Mouse (Mus musculus): ENCODE data around the gene Tcl1b4. TPM values are rescaled to one million over a fixed set of nuclear protein-coding genes. Genes with fewer than 3 reads are reported as not detected.

The Tcl1b4 gene
- total RNA-seq, 1 experiment from 2014 or later, result not detected

DNA sequence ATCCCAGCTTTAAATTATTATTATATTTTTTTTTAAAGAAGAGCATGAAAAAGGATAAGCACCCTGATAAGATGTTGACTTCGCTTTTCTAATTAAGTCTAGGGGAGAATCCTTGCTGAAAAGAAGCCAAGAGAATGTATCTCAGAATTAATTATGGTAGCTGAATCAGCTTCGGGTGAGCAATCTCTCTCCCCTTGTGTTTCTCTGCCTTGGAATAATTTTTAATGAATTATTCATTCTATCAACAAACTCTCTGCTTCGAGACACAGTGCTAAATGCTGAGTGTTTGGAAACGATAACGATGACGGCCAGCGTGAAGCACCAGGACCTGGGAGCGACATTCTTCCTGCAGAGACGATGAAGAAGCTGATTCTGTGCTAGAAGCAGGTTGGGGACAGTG, 37.3 kb downstream of the Tcl1b4 start:
- no peak for ATAC-seq (replicated peaks; ENCODE audit: low read depth, poor library complexity, severe bottlenecking)

DNA sequence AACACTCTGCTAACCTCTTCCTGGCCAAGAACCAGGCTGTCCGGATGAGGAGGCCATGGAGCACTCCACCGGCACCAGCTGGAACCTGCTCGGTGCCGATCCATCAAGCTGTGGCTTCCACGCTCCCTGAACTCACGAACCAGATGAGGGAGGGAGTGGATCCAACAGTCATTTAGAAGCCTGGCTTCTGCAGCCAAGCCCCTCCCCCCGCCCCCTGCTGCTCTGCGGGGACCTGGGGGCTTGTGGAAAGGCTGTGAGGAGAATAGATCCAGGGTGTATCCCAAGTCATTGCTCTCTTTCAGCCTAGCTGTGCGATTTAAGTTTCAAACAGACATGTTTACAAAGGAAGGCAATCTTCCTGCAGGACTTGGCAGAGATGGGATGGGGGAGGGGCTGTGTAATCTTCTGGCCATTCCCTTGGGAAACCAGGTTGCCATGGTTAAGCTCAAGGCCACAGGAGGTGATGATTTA, 47.0 kb downstream of the Tcl1b4 start:
- ATAC-seq (replicated peaks; ENCODE audit: low read depth, poor library complexity, severe bottlenecking), result no peak

DNA sequence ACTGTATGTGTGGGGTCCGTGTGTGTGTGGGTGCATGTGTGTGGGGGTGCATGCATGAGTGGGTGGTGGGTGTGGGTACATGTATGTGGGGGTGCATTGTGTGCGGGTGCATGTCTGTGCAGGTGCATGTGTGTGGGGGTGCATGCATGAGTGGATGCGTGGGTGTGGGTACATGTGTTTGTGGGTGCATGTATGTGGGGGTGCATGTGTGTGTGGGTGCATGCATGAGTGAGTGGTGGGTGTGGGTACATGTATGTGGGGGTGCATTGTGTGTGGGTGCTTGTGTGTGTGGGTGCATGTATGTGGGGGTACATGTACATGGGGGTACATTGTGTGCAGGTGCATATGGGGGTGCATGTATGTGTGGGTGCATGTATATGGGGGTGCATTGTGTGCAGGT, 52.0 kb downstream of the Tcl1b4 start:
- no peak for ATAC-seq (replicated peaks; ENCODE audit: low read depth, poor library complexity, severe bottlenecking)

Other genes with a start within 250 kb of the Tcl1b4 start
- gene Syne3, start 192.1 kb upstream of the Tcl1b4 start, total RNA-seq (2017), result 23.0 and 25.3 TPM in 2 replicates
- gene Glrx5, start 169.3 kb upstream of the Tcl1b4 start, total RNA-seq (2017), result 30.1 and 42.8 TPM in 2 replicates
- gene Tcl1b2, start 55.9 kb upstream of the Tcl1b4 start, total RNA-seq (2017), result not detected in 2 replicates
- gene Tcl1b1, start 42.3 kb upstream of the Tcl1b4 start, total RNA-seq (2017), result not detected in 2 replicates
- not detected in 2 replicates for gene Tcl1b5, start 25.6 kb upstream of the Tcl1b4 start, total RNA-seq (2017)
- gene Tcl1b3, start 10.9 kb upstream of the Tcl1b4 start, total RNA-seq (2017), result not detected in 2 replicates
- not detected in 2 replicates for gene Tcl1, start 20.8 kb downstream of the Tcl1b4 start, total RNA-seq (2017)
- not detected in 2 replicates for gene Tunar, start 131.9 kb downstream of the Tcl1b4 start, total RNA-seq (2017)